Mouse (Mus musculus) heart, adult 2 months (tissue): Measurements from ENCODE around the gene Mrc1.

Experiments used
- CTCF ChIP-seq: fragments of 200-600 bp; IDR thresholded peaks from 2 replicates; pipeline ENCODE4 v1.8.1; 2022; ENCODE audit warnings: antibody characterized with exemption, mild to moderate bottlenecking, moderate library complexity
- EP300 ChIP-seq: fragments of 200-500 bp; IDR thresholded peaks from 2 replicates; pipeline ENCODE4 v1.6.1; 2011; ENCODE audit warnings: low read depth, low read length, control low read depth; ENCODE audit not compliant: insufficient read depth

DNA sequence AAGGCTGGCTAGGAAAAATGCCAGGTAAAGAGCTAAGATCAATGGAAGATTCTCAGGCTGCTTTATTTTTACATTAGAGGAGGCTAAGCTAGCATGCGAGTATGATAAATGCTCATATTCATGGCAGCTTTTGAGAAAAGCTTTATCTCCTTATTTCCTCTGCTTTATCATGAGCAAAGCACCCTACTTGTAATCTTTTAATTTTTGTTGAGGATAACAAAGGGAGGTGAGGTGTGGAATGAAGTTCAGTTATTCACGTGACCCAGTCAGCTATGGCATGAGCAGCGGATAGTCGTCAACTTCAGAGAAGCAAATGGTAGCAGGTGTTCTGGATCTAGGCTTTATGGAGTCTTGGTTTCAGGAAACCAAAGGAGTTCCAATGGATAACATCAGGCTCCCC, 7.7 kb downstream of the Mrc1 start:
- TF ChIP-seq CTCF (no peak), EP300 (no peak)
